Mouse (Mus musculus) heart, postnatal 0 days (tissue): Measurements from ENCODE around the gene Trmt6.

Experiments used
- CTCF ChIP-seq: IDR thresholded peaks from 2 replicates; pipeline ENCODE4 v1.5.1; 2016; ENCODE audit warnings: antibody characterized with exemption, control low read depth, low read depth
- EP300 ChIP-seq: IDR thresholded peaks from 2 replicates; pipeline ENCODE4 v1.6.1; 2016; ENCODE audit warnings: antibody characterized with exemption, low read depth

DNA sequence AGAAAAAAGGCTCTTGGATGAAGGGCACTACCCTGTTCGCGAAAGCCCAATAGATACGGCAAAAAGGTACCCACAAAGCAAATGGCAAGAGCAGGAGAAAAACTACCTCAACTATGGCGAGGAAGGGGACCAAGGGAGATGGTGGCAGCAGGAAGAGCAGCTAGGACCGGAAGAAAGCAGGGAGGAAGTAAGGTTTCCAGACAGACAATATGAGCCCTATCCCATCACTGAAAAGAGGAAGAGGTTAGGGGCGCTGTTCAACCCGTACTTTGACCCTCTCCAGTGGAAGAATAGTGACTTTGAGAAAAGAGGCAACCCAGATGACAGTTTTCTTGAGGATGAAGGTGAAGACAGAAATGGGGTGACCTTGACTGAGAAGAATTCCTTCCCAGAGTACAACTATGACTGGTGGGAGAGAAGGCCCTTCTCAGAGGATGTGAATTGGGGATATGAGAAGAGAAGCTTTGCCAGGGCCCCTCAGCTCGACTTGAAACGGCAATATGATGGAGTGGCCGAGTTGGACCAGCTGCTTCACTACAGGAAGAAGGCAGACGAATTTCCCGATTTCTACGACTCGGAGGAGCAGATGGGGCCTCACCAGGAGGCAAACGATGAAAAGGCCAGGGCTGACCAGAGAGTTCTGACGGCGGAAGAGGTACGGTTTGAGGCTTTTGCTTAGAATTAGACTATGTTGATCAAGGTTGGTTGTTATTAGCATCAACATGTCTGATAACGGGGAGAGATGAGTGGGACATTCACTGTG lies 22.2 kb downstream of the Trmt6 start:
- TF ChIP-seq EP300 (no peak), CTCF (no peak)
